Mouse (Mus musculus) lung, adult 18-20 months (tissue): Measurements from ENCODE around the gene Id1.

Experiments
- DNase-seq, 2 experiments: peaks; one replicate each; pipeline ENCODE4 v3.0.0; 2022; ENCODE audit warnings: mixed read lengths in 2 of 2

Gene Id1

GRCm38 (mm10) chr2:152785446-152786350 lies 49.6 kb downstream of the Id1 start:
- peak; percentile 93 to 96 for DNase-seq
